Mouse (Mus musculus) kidney, embryonic 15.5 days (tissue): ENCODE measurements around the gene Nucks1. TPM values are rescaled to one million over a fixed set of nuclear protein-coding genes. Genes with fewer than 3 reads are reported as not detected.
"Not testable (repeated sequence)": the region's sequence is repeated elsewhere in the genome, so short reads cannot be mapped to it uniquely, and the experiment has no call there.

Experiments used
- ATAC-seq: fragments of 200-750 bp; cut with Nextera tagmentation; replicated peaks from 2 replicates; pipeline ENCODE4 v1.8.0; 2017; ENCODE audit warnings: moderate TSS enrichment; ENCODE audit not compliant: low FRiP score
- H3K27ac ChIP-seq: fragments of 300-500 bp; sonication (generic); 2 replicates; pipeline ENCODE4 v1.5.1; 2015; ENCODE audit warnings: mild to moderate bottlenecking, inconsistent platforms
- H3K27me3 ChIP-seq: fragments of 300-500 bp; sonication (generic); 2 replicates; pipeline ENCODE4 v1.6.1; 2015; ENCODE audit warnings: inconsistent platforms
- H3K36me3 ChIP-seq: fragments of 300-500 bp; sonication (generic); 2 replicates; pipeline ENCODE4 v1.6.1; 2015; ENCODE audit warnings: inconsistent platforms
- H3K4me1 ChIP-seq: fragments of 300-500 bp; sonication (generic); 2 replicates; pipeline ENCODE4 v1.6.1; 2015; ENCODE audit warnings: inconsistent platforms
- H3K4me2 ChIP-seq: fragments of 300-500 bp; sonication (generic); 2 replicates; pipeline ENCODE4 v1.6.1; 2015; ENCODE audit warnings: moderate library complexity, mild to moderate bottlenecking, inconsistent platforms
- H3K4me3 ChIP-seq: fragments of 300-500 bp; sonication (generic); replicated peaks from 2 replicates; pipeline ENCODE4 v1.5.1; 2015; ENCODE audit warnings: mild to moderate bottlenecking, inconsistent platforms
- H3K9ac ChIP-seq: fragments of 300-500 bp; sonication (generic); 2 replicates; pipeline ENCODE4 v1.6.1; 2015; ENCODE audit warnings: mild to moderate bottlenecking, inconsistent platforms
- H3K9me3 ChIP-seq: fragments of 300-500 bp; sonication (generic); replicated peaks from 2 replicates; pipeline ENCODE4 v1.6.1; 2016; ENCODE audit warnings: inconsistent platforms
- WGBS: fragments of 180-500 bp; shearing (Covaris S2); methylation state at CpG from one replicate; pipeline ENCODE4 v1.1.7; 2015; ENCODE audit warnings: mixed read lengths; 5-methylcytosine and 5-hydroxymethylcytosine counted together
- polyA plus RNA-seq: library from polyadenylated mRNA; unstranded; fragments of >200 nt; fragmentation: Nextera tagmentation; extraction: Ambion mirVana; gene quantifications from 2 replicates; pipeline ENCODE4 v1.2.1, GENCODE M21; 2015

The Nucks1 gene
- polyA plus RNA-seq, 1 experiment from 2014 or later = 85.7 TPM

- Histone ChIP-seq H3K4me3 (no peak overlapping the region), H3K36me3 (no peaks in the 10 kb centered on the region), H3K27me3 (no peaks in the 10 kb centered on the region), H3K4me1 (no peaks in the 10 kb centered on the region), H3K9ac (no peak overlapping the region), H3K9me3 (no peaks in the 10 kb centered on the region), H3K4me2 (no peak overlapping the region), H3K27ac (no peak overlapping the region)
- 71% methylated on average over 3 of the region's 3 CpGs for WGBS
- ATAC-seq = no peak
These were observed 23.7 kb upstream of the Nucks1 start for GRCm38 (mm10) chr1:131886641-131887040.

GRCm38 (mm10) chr1:131890043-131890658, 20.2 kb upstream of the Nucks1 start:
- no peak for ATAC-seq
- no peaks in the 10 kb centered on the region for H3K27me3 ChIP-seq
- no peak overlapping the region for H3K4me3 ChIP-seq
- no peaks in the 10 kb centered on the region for H3K9me3 ChIP-seq
- H3K4me2 ChIP-seq = no peak overlapping the region
- no peaks in the 10 kb centered on the region for H3K4me1 ChIP-seq
- 57% methylated on average over 6 of the region's 6 CpGs for WGBS
- no peak overlapping the region for H3K9ac ChIP-seq
- no peak overlapping the region for H3K27ac ChIP-seq
- no peaks in the 10 kb centered on the region for H3K36me3 ChIP-seq

GRCm38 (mm10) chr1:131891436-131891835, 18.9 kb upstream of the Nucks1 start:
- H3K4me2 ChIP-seq = no peak overlapping the region
- H3K27ac ChIP-seq = no peak overlapping the region
- no peaks in the 10 kb centered on the region for H3K36me3 ChIP-seq
- ATAC-seq = no peak
- WGBS = 77% methylated on average over 4 of the region's 4 CpGs
- H3K4me3 ChIP-seq = no peak overlapping the region
- H3K27me3 ChIP-seq = peaks cover 2% of the 10 kb centered on the region; the same call in 1 of the 2 replicates
- no peak overlapping the region for H3K9ac ChIP-seq
- no peaks in the 10 kb centered on the region for H3K4me1 ChIP-seq
- H3K9me3 ChIP-seq = no peaks in the 10 kb centered on the region

- no peak overlapping the region for H3K4me3 ChIP-seq
- no peaks in the 10 kb centered on the region for H3K9me3 ChIP-seq
- H3K4me1 ChIP-seq = no peaks in the 10 kb centered on the region
- H3K36me3 ChIP-seq = no peaks in the 10 kb centered on the region
- no peak for ATAC-seq
- H3K27me3 ChIP-seq = peaks cover 12% of the 10 kb centered on the region
- no peak overlapping the region for H3K27ac ChIP-seq
- WGBS = 83% methylated on average over 4 of the region's 4 CpGs
- no peak overlapping the region for H3K9ac ChIP-seq
- no peak overlapping the region for H3K4me2 ChIP-seq
These were observed 7.7 kb upstream of the Nucks1 start for GRCm38 (mm10) chr1:131902679-131903078.

- ATAC-seq = no peak
- Histone ChIP-seq H3K36me3 (no peaks in the 10 kb centered on the region), H3K27ac (no peak overlapping the region), H3K27me3 (peaks cover 15% of the 10 kb centered on the region), H3K4me1 (no peaks in the 10 kb centered on the region), H3K9ac (no peak overlapping the region), H3K9me3 (no peaks in the 10 kb centered on the region), H3K4me3 (no peak overlapping the region), H3K4me2 (no peak overlapping the region)
- 90% methylated on average over 7 of the region's 7 CpGs for WGBS
These were observed 7.1 kb upstream of the Nucks1 start for GRCm38 (mm10) chr1:131903251-131903650.

- no peak for ATAC-seq
- Histone ChIP-seq H3K9me3 (no peaks in the 10 kb centered on the region), H3K27ac (no peak overlapping the region), H3K27me3 (peaks cover 24% of the 10 kb centered on the region), H3K9ac (no peak overlapping the region), H3K4me1 (0 out of 2 replicates have a peak, but pooled peaks cover 3% of the 10 kb centered on the region), H3K4me2 (no peak overlapping the region), H3K36me3 (no peaks in the 10 kb centered on the region), H3K4me3 (no peak overlapping the region)
- 3% methylated on average over 1 of the region's 1 CpGs for WGBS
These were observed 4.8 kb upstream of the Nucks1 start for GRCm38 (mm10) chr1:131905497-131905896.

- H3K9me3 ChIP-seq = no peaks in the 10 kb centered on the region
- no peak for ATAC-seq
- H3K9ac ChIP-seq = no peak overlapping the region
- H3K4me2 ChIP-seq = no peak overlapping the region
- no peak overlapping the region for H3K27ac ChIP-seq
- peaks cover 17% of the 10 kb centered on the region for H3K4me1 ChIP-seq
- WGBS = 91% methylated on average over 3 of the region's 3 CpGs
- H3K4me3 ChIP-seq = no peak overlapping the region
- H3K27me3 ChIP-seq = peaks cover 24% of the 10 kb centered on the region
- no peaks in the 10 kb centered on the region for H3K36me3 ChIP-seq
These were observed 1.9 kb upstream of the Nucks1 start for GRCm38 (mm10) chr1:131908456-131908855.

GRCm38 (mm10) chr1:131909236-131909635, 1.1 kb upstream of the Nucks1 start:
- peaks cover 24% of the 10 kb centered on the region for H3K27me3 ChIP-seq
- not testable (repeated sequence) for H3K9me3 ChIP-seq, H3K9ac ChIP-seq, H3K4me2 ChIP-seq, H3K4me3 ChIP-seq, H3K36me3 ChIP-seq, ATAC-seq, H3K27ac ChIP-seq
- WGBS = 91% methylated on average over 2 of the region's 2 CpGs
- H3K4me1 ChIP-seq = peaks cover 18% of the 10 kb centered on the region

- peaks cover 13% of the 10 kb centered on the region for H3K36me3 ChIP-seq
- peak overlapping the region; percentile 94 for H3K4me3 ChIP-seq
- WGBS = under 1% methylated on average over 61 of the region's 88 CpGs
- peak overlapping the region; percentile 96 for H3K9ac ChIP-seq
- H3K4me1 ChIP-seq = peaks cover 33% of the 10 kb centered on the region
- peaks cover 24% of the 10 kb centered on the region for H3K27me3 ChIP-seq
- H3K27ac ChIP-seq = peak overlapping the region; percentile 99
- peak overlapping the region; percentile 65 for H3K4me2 ChIP-seq
- peak; percentile 89 for ATAC-seq
- H3K9me3 ChIP-seq = no peaks in the 10 kb centered on the region
These were observed 582 bp downstream of the Nucks1 start for GRCm38 (mm10) chr1:131910674-131911558.

GRCm38 (mm10) chr1:131917634-131918033, 7.3 kb downstream of the Nucks1 start:
- ATAC-seq = no peak
- H3K9me3 ChIP-seq = no peaks in the 10 kb centered on the region
- H3K4me3 ChIP-seq = no peak overlapping the region
- no peaks in the 10 kb centered on the region for H3K27me3 ChIP-seq
- H3K27ac ChIP-seq = no peak overlapping the region
- 65% methylated on average over 6 of the region's 6 CpGs for WGBS
- H3K9ac ChIP-seq = no peak overlapping the region
- no peak overlapping the region for H3K4me2 ChIP-seq
- H3K4me1 ChIP-seq = peaks cover 27% of the 10 kb centered on the region
- peaks cover 65% of the 10 kb centered on the region for H3K36me3 ChIP-seq

GRCm38 (mm10) chr1:131919052-131919451, 8.7 kb downstream of the Nucks1 start:
- ATAC-seq = no peak
- Histone ChIP-seq H3K9me3 (no peaks in the 10 kb centered on the region), H3K36me3 (peaks cover 79% of the 10 kb centered on the region), H3K27me3 (no peaks in the 10 kb centered on the region), H3K27ac (no peak overlapping the region), H3K4me3 (no peak overlapping the region), H3K4me1 (peaks cover 22% of the 10 kb centered on the region), H3K9ac (no peak overlapping the region), H3K4me2 (no peak overlapping the region)
- WGBS = 96% methylated on average over 2 of the region's 2 CpGs

- Histone ChIP-seq H3K27ac (no peak overlapping the region), H3K27me3 (no peaks in the 10 kb centered on the region), H3K9ac (no peak overlapping the region), H3K36me3 (peaks cover 90% of the 10 kb centered on the region), H3K4me1 (no peaks in the 10 kb centered on the region), H3K4me3 (no peak overlapping the region), H3K4me2 (no peak overlapping the region), H3K9me3 (no peaks in the 10 kb centered on the region)
- no peak for ATAC-seq
- WGBS = 97% methylated on average over 3 of the region's 3 CpGs
These were observed 11.8 kb downstream of the Nucks1 start for GRCm38 (mm10) chr1:131922100-131922499.
